Mouse (Mus musculus): ENCODE results near the gene Magea3. TPM values are rescaled to one million over a fixed set of nuclear protein-coding genes. Genes with fewer than 3 reads are reported as not detected.
"Not testable (repeated sequence)": the region's sequence is repeated elsewhere in the genome, so short reads cannot be mapped to it uniquely, and the experiment has no call there.

Magea3 gene
- not detected for total RNA-seq (2021)
- long read RNA-seq = 0 reads

DNA sequence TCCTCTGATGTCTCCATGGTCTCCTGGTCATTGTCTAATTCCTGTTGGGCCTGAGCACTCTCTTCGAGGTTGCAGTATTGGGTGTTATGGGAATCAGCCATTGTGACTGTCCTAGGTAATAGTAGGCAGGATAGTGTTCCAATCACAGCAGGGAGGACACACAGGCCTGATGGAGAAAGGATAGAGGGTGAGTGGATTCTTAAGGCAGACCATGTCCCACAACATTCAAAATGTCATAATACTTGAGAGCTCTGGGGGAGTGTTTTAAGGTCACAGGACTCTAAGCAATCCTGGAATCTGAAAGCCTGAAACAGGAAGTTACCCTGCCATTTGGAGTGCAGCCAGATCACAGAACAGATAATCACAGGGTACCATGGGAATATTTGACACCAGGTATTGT lies at the start of gene Magea3:
Gene Magea3 (minus strand): TSS at position 101 of the 400 bp plus-strand sequence.
- not testable (repeated sequence) for DNase-seq (ENCODE audit: low spot score in 2 of 2)

DNA sequence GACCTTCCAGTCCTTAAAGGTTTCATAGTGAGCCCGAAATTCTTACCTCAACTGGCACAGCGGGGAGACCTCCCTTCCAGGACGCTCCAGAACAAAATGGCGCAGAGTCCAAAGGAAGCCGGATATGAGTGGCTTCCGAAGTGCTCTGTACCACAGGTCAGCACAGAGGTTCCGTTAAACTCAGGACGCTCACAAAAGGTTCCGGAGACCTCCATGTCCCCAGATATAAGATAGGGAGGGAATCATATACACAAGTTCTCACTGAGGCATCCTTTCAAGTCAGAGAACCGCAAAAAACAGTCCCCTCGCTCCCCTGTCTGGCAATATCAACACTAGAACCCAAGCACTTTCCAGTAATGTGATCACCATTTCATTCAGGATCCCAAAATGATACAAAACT lies 46.4 kb upstream of the Magea3 start, which contains the start of gene Magea8:
Gene Magea8 (minus strand): TSS at position 101 of the 400 bp plus-strand sequence.
- not testable (repeated sequence) for DNase-seq (ENCODE audit: low spot score in 2 of 2)

DNA sequence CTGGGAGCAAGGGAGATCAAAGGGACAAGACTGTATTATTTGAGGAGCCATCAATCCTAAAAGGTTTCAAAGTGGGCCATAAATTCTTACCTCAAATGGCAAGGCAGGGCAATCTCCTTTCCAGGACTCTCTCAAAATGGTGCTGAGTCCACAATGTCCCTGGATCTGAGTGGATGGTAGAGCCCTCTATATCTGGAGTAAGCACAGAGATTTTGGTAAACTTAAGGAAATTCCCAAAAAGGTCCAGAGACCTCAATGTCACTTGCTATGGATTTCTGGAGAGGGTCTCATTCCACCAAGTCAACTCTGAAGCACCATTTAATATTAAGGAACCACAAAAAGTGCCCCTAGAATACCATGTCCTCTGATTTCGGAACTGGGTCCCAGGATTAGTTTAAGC lies 13.4 kb downstream of the Magea3 start, which contains the start of gene Magea6:
Gene Magea6 (minus strand): TSS at position 101 of the 400 bp plus-strand sequence.
- DNase-seq (ENCODE audit: low spot score in 2 of 2) = not testable (repeated sequence)

Other genes starting within 250 kb of the Magea3 start
- not detected for gene Cldn34b1, start 59.2 kb downstream of the Magea3 start, total RNA-seq (2021)
- not detected for gene Magea6, start 13.5 kb downstream of the Magea3 start, total RNA-seq (2021)
- not detected for gene Magea8, start 46.3 kb upstream of the Magea3 start, total RNA-seq (2021)
- gene Magea5, start 113.6 kb upstream of the Magea3 start, total RNA-seq (2021) = not detected
- gene Magea1, start 140.3 kb upstream of the Magea3 start, total RNA-seq (2021) = not detected
- not detected for gene Magea2, start 144.2 kb upstream of the Magea3 start, total RNA-seq (2021)
- gene Cldn34b2, start 178.9 kb upstream of the Magea3 start, total RNA-seq (2021) = not detected

All from layer of hippocampus, postnatal 10 days (tissue).